Mouse (Mus musculus) heart, embryonic 10.5 days (tissue): ENCODE results near the gene Mdm4. TPM values are rescaled to one million over a fixed set of nuclear protein-coding genes. Genes with fewer than 3 reads are reported as not detected.
A peak's percentile ranks its signal among the peaks of the same experiment; 100 is the strongest.
"Not testable (repeated sequence)": the region's sequence is repeated elsewhere in the genome, so short reads cannot be mapped to it uniquely, and the experiment has no call there.

Experiments used
- DNase-seq: peaks from one replicate; pipeline ENCODE4 v3.0.0-alpha.2; 2017; ENCODE audit warnings: low spot score
- H3K27ac ChIP-seq: fragments of 300-500 bp; sonication (generic); 2 replicates; pipeline ENCODE4 v1.5.1; 2016; ENCODE audit warnings: mild to moderate bottlenecking
- H3K27me3 ChIP-seq: fragments of 300-500 bp; sonication (generic); 2 replicates; pipeline ENCODE4 v1.6.1; 2016; ENCODE audit warnings: mild to moderate bottlenecking; ENCODE audit not compliant: poor library complexity, insufficient read depth, severe bottlenecking
- H3K36me3 ChIP-seq: fragments of 300-500 bp; sonication (generic); 2 replicates; pipeline ENCODE4 v1.6.1; 2016; ENCODE audit warnings: mild to moderate bottlenecking, moderate library complexity
- H3K4me1 ChIP-seq: fragments of 300-500 bp; sonication (generic); 2 replicates; pipeline ENCODE4 v1.6.1; 2016; ENCODE audit warnings: mild to moderate bottlenecking
- H3K4me3 ChIP-seq: fragments of 300-500 bp; sonication (generic); 2 replicates; pipeline ENCODE4 v1.5.1; 2016; ENCODE audit warnings: mild to moderate bottlenecking, moderate library complexity
- H3K9me3 ChIP-seq: fragments of 300-500 bp; sonication (generic); 2 replicates; pipeline ENCODE4 v1.6.1; 2016; ENCODE audit warnings: mild to moderate bottlenecking, moderate library complexity
- WGBS: fragments of 180-500 bp; shearing (Covaris S2); methylation state at CpG from one replicate; pipeline ENCODE4 v1.1.7; 2016; 5-methylcytosine and 5-hydroxymethylcytosine counted together
- polyA plus RNA-seq: library from polyadenylated mRNA; unstranded; fragments of >200 nt; fragmentation: Nextera tagmentation; extraction: Ambion mirVana; gene quantifications from 2 replicates; pipeline ENCODE4 v1.2.1, GENCODE M21; 2016

The Mdm4 gene
- polyA plus RNA-seq, 1 experiment from 2014 or later, result 32.8 TPM

DNA sequence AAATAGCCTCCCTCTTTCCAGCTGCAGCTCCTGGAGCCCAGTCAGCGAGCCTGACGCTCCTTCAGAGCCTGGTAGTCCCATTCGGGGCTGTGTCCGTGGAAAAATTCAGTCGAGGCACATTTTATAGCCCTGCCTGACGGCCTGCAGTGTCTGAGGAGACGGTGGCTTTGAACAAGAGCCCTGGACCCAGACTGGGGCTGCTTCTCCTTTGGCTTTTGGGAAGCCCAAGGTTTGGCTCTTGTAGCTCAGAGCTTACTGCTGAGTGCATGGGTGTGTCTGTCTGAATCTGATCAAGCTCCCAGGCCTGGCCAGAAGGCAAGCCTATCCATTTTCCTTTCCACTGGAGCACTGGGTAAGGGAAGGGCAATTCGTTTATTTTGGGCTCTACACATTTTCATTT is 17.2 kb upstream of the Mdm4 start:
- peaks cover 56% of the 10 kb centered on the region for H3K4me1 ChIP-seq
- H3K4me3 ChIP-seq, result peak overlapping the region; percentile 78
- H3K9me3 ChIP-seq, result no peaks in the 10 kb centered on the region
- no peak for DNase-seq
- no peaks in the 10 kb centered on the region for H3K36me3 ChIP-seq
- WGBS, result 49% methylated on average over 8 of the region's 8 CpGs
- H3K27me3 ChIP-seq, result peaks cover 4% of the 10 kb centered on the region; the same call in 1 of the 2 replicates
- peak overlapping the region; percentile 94 for H3K27ac ChIP-seq

GRCm38 (mm10) chr1:133046441-133046931 is 16.1 kb upstream of the Mdm4 start:
- Histone ChIP-seq H3K27me3 (peaks cover 4% of the 10 kb centered on the region; the same call in 1 of the 2 replicates), H3K27ac (peak overlapping the region; percentile 94), H3K4me1 (peaks cover 49% of the 10 kb centered on the region), H3K36me3 (no peaks in the 10 kb centered on the region), H3K9me3 (no peaks in the 10 kb centered on the region), H3K4me3 (peak overlapping the region; percentile 78)
- DNase-seq, result peak; percentile 83
- WGBS, result under 1% methylated on average over 40 of the region's 40 CpGs

GRCm38 (mm10) chr1:133045861-133046440 is 15.6 kb upstream of the Mdm4 start:
- H3K4me1 ChIP-seq, result peaks cover 49% of the 10 kb centered on the region
- under 1% methylated on average over 66 of the region's 71 CpGs for WGBS

DNA sequence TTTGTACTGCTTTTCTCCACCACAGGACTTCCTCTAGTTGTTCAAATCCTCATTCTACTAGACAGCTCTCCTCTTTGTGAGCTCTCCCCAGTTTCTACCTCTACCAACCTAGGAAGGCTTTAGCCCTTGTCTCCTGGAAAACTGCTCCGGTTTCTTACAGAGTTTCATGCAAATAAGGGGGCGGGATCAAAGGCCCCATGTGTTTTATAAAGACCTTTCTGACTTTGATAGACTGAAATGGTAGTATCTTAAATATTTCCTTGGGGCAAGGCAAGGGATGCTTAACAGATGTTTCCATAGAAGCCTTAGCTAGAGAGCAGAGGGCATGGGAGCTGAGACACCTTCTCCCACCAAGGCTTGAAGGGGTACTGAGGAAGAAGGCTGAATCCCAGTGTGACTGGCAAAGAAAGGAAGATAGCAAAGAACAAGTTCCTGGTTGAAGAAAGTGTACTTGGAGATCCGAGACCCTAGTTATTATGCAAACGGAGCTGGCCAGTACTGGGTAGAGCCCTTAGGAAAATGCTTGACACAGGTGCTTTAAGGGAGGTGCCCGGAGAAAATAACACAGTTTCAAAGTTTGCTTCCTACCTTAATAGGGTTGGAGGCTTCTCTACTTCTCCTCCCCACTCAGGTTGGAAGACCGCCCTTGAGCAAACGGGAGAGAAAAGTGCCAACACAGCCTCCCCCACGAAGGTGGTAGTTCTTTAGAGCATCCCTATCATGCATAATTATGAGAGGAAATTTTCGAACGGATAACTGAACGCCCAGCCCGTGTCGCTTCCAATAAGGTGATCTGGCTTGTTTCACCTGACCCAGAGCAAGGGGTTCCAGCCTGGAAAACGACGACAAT is 14.9 kb upstream of the Mdm4 start, which contains the start of gene Pik3c2b:
Gene Pik3c2b, plus strand, starts transcription at position 657 of the 850 bp plus-strand sequence.
- no peak for DNase-seq
- WGBS, result 5% methylated on average over 15 of the region's 15 CpGs
- H3K4me3 ChIP-seq, result peak within 1 kb of the TSS; percentile 78
- H3K27ac ChIP-seq, result peak within 1 kb of the TSS; percentile 94
- H3K9me3 ChIP-seq, result no peaks in the 10 kb centered on the region
- no peaks in the 10 kb centered on the region for H3K36me3 ChIP-seq
- H3K4me1 ChIP-seq, result peaks cover 45% of the 10 kb centered on the region
- H3K27me3 ChIP-seq, result peaks cover 4% of the 10 kb centered on the region; the same call in 1 of the 2 replicates

More at GRCm38 (mm10) chr1:133045861-133046440, 15.6 kb upstream of the Mdm4 start:
- H3K9me3 ChIP-seq, result no peaks in the 10 kb centered on the region
- H3K4me3 ChIP-seq, result peak overlapping the region; percentile 78
- DNase-seq, result peak; percentile 82
- H3K36me3 ChIP-seq, result no peaks in the 10 kb centered on the region
- peak overlapping the region; percentile 94 for H3K27ac ChIP-seq
- peaks cover 4% of the 10 kb centered on the region; the same call in 1 of the 2 replicates for H3K27me3 ChIP-seq

GRCm38 (mm10) chr1:133039505-133039949 is 9.2 kb upstream of the Mdm4 start:
- no peak overlapping the region for H3K27ac ChIP-seq
- H3K36me3 ChIP-seq, result no peaks in the 10 kb centered on the region
- H3K4me1 ChIP-seq, result no peaks in the 10 kb centered on the region; the same call in 1 of the 2 replicates
- WGBS, result 25% methylated on average over 4 of the region's 4 CpGs
- no peaks in the 10 kb centered on the region for H3K27me3 ChIP-seq
- no peaks in the 10 kb centered on the region for H3K9me3 ChIP-seq
- no peak overlapping the region for H3K4me3 ChIP-seq
- peak; percentile 83 for DNase-seq

DNA sequence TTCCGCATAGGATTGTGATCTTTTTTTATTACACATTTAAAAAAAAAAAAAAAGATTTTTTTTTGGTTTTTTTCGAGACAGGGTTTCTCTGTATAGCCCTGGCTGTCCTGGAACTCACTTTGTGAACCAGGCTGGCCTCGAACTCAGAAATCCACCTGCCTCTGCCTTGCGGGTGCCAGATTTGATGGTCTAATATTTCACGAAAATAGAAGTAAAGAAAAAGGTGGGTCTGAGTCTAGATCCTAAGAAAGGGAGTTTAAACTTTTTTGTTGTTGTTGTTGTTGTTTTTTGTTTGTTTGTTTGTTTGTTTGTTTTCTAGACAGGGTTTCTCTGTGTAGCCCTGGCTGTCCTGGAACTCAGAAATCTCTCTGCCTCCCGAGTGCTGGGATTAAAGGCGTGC is 4.3 kb upstream of the Mdm4 start:
- H3K27ac ChIP-seq, H3K9me3 ChIP-seq, H3K36me3 ChIP-seq, H3K27me3 ChIP-seq, DNase-seq, H3K4me3 ChIP-seq, H3K4me1 ChIP-seq: not testable (repeated sequence)
- WGBS, result 62% methylated on average over 7 of the region's 7 CpGs

GRCm38 (mm10) chr1:133034091-133034460 is 3.7 kb upstream of the Mdm4 start:
- Histone ChIP-seq H3K36me3 (no peaks in the 10 kb centered on the region), H3K27me3 (no peaks in the 10 kb centered on the region), H3K9me3 (no peaks in the 10 kb centered on the region), H3K4me1 (peaks cover 7% of the 10 kb centered on the region; the same call in 1 of the 2 replicates), H3K4me3 (peak overlapping the region; percentile 69), H3K27ac (peak overlapping the region; percentile 79)
- WGBS, result 3% methylated on average over 11 of the region's 11 CpGs
- peak; percentile 78 for DNase-seq

GRCm38 (mm10) chr1:133033316-133034090 is 3.1 kb upstream of the Mdm4 start:
- WGBS, result under 1% methylated on average over 28 of the region's 28 CpGs
- H3K9me3 ChIP-seq, result no peaks in the 10 kb centered on the region
- DNase-seq, result peak; percentile 94
- H3K4me3 ChIP-seq, result peak overlapping the region; percentile 69
- no peaks in the 10 kb centered on the region for H3K36me3 ChIP-seq
- H3K27me3 ChIP-seq, result no peaks in the 10 kb centered on the region
- peak overlapping the region; percentile 79 for H3K27ac ChIP-seq
- peaks cover 7% of the 10 kb centered on the region; the same call in 1 of the 2 replicates for H3K4me1 ChIP-seq

DNA sequence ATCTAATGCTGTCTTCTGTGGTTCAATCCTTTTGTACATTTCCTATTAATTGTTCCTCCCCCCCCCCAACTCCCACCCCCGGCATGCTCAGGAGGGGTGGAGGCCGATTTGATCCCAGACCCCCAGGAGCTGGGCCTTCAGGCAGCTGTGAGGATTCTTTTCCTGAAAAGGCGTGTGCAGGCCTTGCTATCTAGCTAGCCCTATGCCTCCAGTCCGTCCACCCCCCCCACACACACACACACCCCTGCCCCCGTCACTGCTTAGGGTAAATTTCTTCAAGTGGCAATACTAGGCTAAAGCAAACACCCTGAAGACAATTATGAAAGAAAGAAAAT is 2.6 kb upstream of the Mdm4 start:
- 13% methylated on average over 5 of the region's 5 CpGs for WGBS
- Histone ChIP-seq H3K4me1 (peaks cover 7% of the 10 kb centered on the region; the same call in 1 of the 2 replicates), H3K4me3 (peak overlapping the region; percentile 69), H3K27me3 (no peaks in the 10 kb centered on the region), H3K27ac (peak overlapping the region; percentile 79; the same call in 1 of the 2 replicates), H3K36me3 (no peaks in the 10 kb centered on the region), H3K9me3 (no peaks in the 10 kb centered on the region)
- DNase-seq, result no peak

GRCm38 (mm10) chr1:133029744-133030143 is 617 bp downstream of the Mdm4 start:
- no peaks in the 10 kb centered on the region for H3K9me3 ChIP-seq
- no peak for DNase-seq
- no peak overlapping the region for H3K4me3 ChIP-seq
- H3K36me3 ChIP-seq, result no peaks in the 10 kb centered on the region
- no peak overlapping the region for H3K27ac ChIP-seq
- H3K27me3 ChIP-seq, result no peaks in the 10 kb centered on the region
- WGBS, result 65% methylated on average over 3 of the region's 3 CpGs
- peaks cover 7% of the 10 kb centered on the region; the same call in 1 of the 2 replicates for H3K4me1 ChIP-seq

DNA sequence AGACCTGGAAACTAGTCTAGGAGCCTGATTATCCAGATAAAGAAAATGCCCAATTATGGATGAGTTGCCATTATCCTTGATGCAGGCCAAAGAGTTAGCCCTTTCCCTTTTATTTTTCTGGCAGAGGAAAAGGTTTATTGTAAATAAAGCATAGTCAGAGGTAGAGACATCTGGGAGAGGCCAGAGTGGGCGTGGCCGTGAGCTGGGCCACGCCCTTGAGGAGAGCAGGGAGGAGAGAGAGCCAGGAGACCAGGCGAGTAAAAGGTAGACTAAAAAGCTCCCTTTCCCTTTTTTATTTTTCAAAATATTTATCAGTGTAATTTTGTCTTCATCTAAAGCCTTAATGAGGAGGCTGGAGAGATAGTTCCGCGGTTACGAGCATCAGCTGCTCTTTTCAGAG is 2.4 kb downstream of the Mdm4 start:
- DNase-seq, result no peak
- Histone ChIP-seq H3K27ac (no peak overlapping the region), H3K36me3 (no peaks in the 10 kb centered on the region), H3K27me3 (no peaks in the 10 kb centered on the region), H3K4me3 (no peak overlapping the region), H3K9me3 (no peaks in the 10 kb centered on the region), H3K4me1 (peaks cover 11% of the 10 kb centered on the region)
- 34% methylated on average over 7 of the region's 7 CpGs for WGBS

DNA sequence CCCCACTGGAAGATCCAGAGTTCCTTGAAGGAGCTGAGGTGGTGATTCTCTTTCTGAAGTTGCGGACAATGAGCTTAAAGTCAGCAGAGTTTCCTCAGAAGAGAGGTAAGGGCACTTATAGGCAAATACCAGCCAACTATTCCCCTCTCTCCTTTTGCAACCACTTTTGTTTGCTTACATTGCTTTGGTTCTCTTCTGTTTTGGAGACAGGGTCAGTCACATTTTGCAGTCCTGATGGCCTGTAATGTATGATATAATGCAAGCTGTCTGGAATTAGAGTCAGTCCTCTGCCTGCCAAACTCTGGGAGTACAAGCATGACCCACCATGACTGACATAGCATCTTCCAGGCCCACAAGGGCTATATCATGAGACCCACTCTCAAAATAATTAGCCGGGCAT is 3.2 kb downstream of the Mdm4 start:
- WGBS, result 84% methylated on average over 2 of the region's 2 CpGs
- no peak overlapping the region for H3K4me3 ChIP-seq
- H3K36me3 ChIP-seq, result no peaks in the 10 kb centered on the region
- peaks cover 7% of the 10 kb centered on the region for H3K4me1 ChIP-seq
- H3K9me3 ChIP-seq, result no peaks in the 10 kb centered on the region
- no peaks in the 10 kb centered on the region for H3K27me3 ChIP-seq
- no peak overlapping the region for H3K27ac ChIP-seq
- no peak for DNase-seq
